Mouse (Mus musculus) hindbrain, postnatal 0 days (tissue): ENCODE data around the gene Dennd2c. TPM values are rescaled to one million over a fixed set of nuclear protein-coding genes. Genes with fewer than 3 reads are reported as not detected.

Experiments
- ATAC-seq: fragments of 200-750 bp; cut with Nextera tagmentation; 2 replicates; pipeline ENCODE4 v1.8.0; 2017; ENCODE audit warnings: mild to moderate bottlenecking, moderate TSS enrichment, moderate library complexity
- DNase-seq: peaks from one replicate; pipeline ENCODE4 v3.0.0-alpha.2; 2015; ENCODE audit warnings: low spot score
- H3K27ac ChIP-seq: fragments of 300-500 bp; sonication (generic); 2 replicates; pipeline ENCODE4 v1.5.1; 2014; ENCODE audit warnings: mild to moderate bottlenecking
- H3K27me3 ChIP-seq: fragments of 300-500 bp; sonication (generic); 2 replicates; pipeline ENCODE4 v1.6.1; 2014; ENCODE audit warnings: low read length, mixed read lengths; ENCODE audit not compliant: insufficient read depth
- H3K36me3 ChIP-seq: fragments of 300-500 bp; sonication (generic); 2 replicates; pipeline ENCODE4 v1.6.1; 2014; ENCODE audit warnings: low read length, mixed read lengths; ENCODE audit not compliant: insufficient read depth
- H3K4me1 ChIP-seq: fragments of 300-500 bp; sonication (generic); 2 replicates; pipeline ENCODE4 v1.6.1; 2014; ENCODE audit warnings: antibody characterized with exemption, low read length, mixed read lengths; ENCODE audit not compliant: insufficient read depth
- H3K4me2 ChIP-seq: fragments of 300-500 bp; sonication (generic); 2 replicates; pipeline ENCODE4 v1.6.1; 2014; ENCODE audit warnings: low read depth, mild to moderate bottlenecking, low read length, moderate library complexity, mixed read lengths
- H3K4me3 ChIP-seq: fragments of 300-500 bp; sonication (generic); 2 replicates; pipeline ENCODE4 v1.5.1; 2014; ENCODE audit warnings: low read length
- H3K9ac ChIP-seq: fragments of 300-500 bp; sonication (generic); replicated peaks from 2 replicates; pipeline ENCODE4 v1.6.1; 2014; ENCODE audit warnings: mild to moderate bottlenecking, low read length, moderate library complexity, mixed read lengths
- H3K9me3 ChIP-seq: fragments of 300-500 bp; sonication (generic); 2 replicates; pipeline ENCODE4 v1.6.1; 2016; ENCODE audit warnings: low read length, mixed read lengths
- CTCF ChIP-seq: IDR thresholded peaks from 2 replicates; pipeline ENCODE4 v1.5.1; 2016; ENCODE audit warnings: antibody characterized with exemption, control low read depth, low read depth
- WGBS: fragments of 180-500 bp; shearing (Covaris S2); extraction: QIAGEN DNeasy Blood & Tissue Kit; methylation state at CpG from one replicate; pipeline ENCODE4 v1.1.7; 2014; 5-methylcytosine and 5-hydroxymethylcytosine counted together
- polyA plus RNA-seq: library from polyadenylated mRNA; unstranded; fragments of >200 nt; fragmentation: Nextera tagmentation; extraction: Ambion mirVana; gene quantifications from 2 replicates; pipeline ENCODE4 v1.2.1, GENCODE M21; 2015
- total RNA-seq: library from RNA; depleted of rRNA; stranded (reverse); fragments of >200 nt; gene quantifications from 2 replicates; pipeline ENCODE4 v1.2.3, GENCODE M21; 2014

Dennd2c gene
- total and polyA plus RNA-seq, 2 experiments from 2014 or later: 0.79 to 0.94 TPM

DNA sequence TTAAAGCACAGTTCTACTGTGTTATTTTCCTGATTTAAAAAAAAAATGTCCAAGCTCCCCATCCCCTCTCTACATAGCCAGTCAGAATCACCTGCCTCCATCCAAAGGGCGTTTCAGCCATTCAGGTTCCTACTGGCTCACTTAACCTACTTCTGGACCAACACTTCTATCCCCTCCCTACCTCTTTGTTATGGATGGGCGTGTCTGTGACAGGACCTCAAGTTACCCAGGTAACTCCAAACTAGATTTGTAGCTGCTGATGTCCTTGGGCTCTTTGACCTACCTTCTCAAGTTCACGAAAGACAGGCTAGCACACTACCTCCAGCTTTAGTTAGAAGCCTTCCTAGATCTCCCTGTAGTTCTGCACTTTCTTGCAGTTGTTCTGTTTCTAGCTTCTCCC lies 16.4 kb upstream of the Dennd2c start:
- no peaks in the 10 kb centered on the region for H3K27me3 ChIP-seq
- TF ChIP-seq CTCF: no peak
- no peak overlapping the region for H3K4me2 ChIP-seq
- H3K9ac ChIP-seq: no peak overlapping the region
- ATAC-seq: no peak
- no peaks in the 10 kb centered on the region for H3K9me3 ChIP-seq
- WGBS: 74% methylated on average over 3 of the region's 3 CpGs
- H3K4me3 ChIP-seq: no peak overlapping the region
- H3K27ac ChIP-seq: no peak overlapping the region
- no peak for DNase-seq
- H3K36me3 ChIP-seq: no peaks in the 10 kb centered on the region
- H3K4me1 ChIP-seq: no peaks in the 10 kb centered on the region

- DNase-seq: no peak
Measured at GRCm38 (mm10) chr3:103091753-103092152, 10.7 kb upstream of the Dennd2c start.

DNA sequence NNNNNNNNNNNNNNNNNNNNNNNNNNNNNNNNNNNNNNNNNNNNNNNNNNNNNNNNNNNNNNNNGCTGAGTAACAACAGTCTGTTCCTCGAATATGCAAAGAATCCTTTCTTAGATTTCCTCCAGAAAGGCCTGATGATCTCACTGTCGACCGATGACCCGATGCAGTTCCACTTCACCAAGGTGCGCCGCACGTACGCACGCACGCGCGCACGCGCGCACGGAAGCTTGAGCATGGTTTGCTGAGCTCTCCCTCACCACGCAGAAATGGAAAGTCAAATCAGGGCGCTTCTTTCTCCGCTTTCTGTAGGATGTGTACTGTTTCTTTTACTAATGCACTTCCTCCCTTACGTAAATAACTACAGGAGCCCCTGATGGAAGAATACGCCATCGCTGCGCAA lies 3.7 kb upstream of the Dennd2c start:
- Histone ChIP-seq H3K9ac (no peak overlapping the region), H3K36me3 (no peaks in the 10 kb centered on the region), H3K4me3 (no peak overlapping the region), H3K9me3 (no peaks in the 10 kb centered on the region), H3K4me1 (peaks cover 3% of the 10 kb centered on the region; the same call in 1 of the 2 replicates), H3K4me2 (no peak overlapping the region), H3K27me3 (no peaks in the 10 kb centered on the region), H3K27ac (no peak overlapping the region)
- DNase-seq: no peak
- ATAC-seq: no peak
- no peak for TF ChIP-seq CTCF
- 83% methylated on average over 23 of the region's 23 CpGs for WGBS

More at GRCm38 (mm10) chr3:103091753-103092152, 10.7 kb upstream of the Dennd2c start:
- Histone ChIP-seq H3K9ac (no peak overlapping the region), H3K27ac (no peak overlapping the region), H3K4me3 (no peak overlapping the region), H3K4me2 (no peak overlapping the region), H3K27me3 (no peaks in the 10 kb centered on the region), H3K36me3 (no peaks in the 10 kb centered on the region), H3K9me3 (no peaks in the 10 kb centered on the region), H3K4me1 (no peaks in the 10 kb centered on the region)
- 100% methylated on average over 2 of the region's 2 CpGs for WGBS
- no peak for ATAC-seq
- no peak for TF ChIP-seq CTCF

- 83% methylated on average over 6 of the region's 6 CpGs for WGBS
- ATAC-seq (no peak), DNase-seq (no peak)
- H3K4me2 ChIP-seq: no peak overlapping the region
- no peak overlapping the region for H3K27ac ChIP-seq
- no peak overlapping the region for H3K4me3 ChIP-seq
- peaks cover 3% of the 10 kb centered on the region; the same call in 1 of the 2 replicates for H3K4me1 ChIP-seq
- H3K9ac ChIP-seq: no peak overlapping the region
- no peaks in the 10 kb centered on the region for H3K27me3 ChIP-seq
- H3K36me3 ChIP-seq: no peaks in the 10 kb centered on the region
- no peaks in the 10 kb centered on the region for H3K9me3 ChIP-seq
- TF ChIP-seq CTCF: peak; percentile 24; the same call in 1 of the 2 replicates
Measured at GRCm38 (mm10) chr3:103099667-103100066, 2.7 kb upstream of the Dennd2c start.

DNA sequence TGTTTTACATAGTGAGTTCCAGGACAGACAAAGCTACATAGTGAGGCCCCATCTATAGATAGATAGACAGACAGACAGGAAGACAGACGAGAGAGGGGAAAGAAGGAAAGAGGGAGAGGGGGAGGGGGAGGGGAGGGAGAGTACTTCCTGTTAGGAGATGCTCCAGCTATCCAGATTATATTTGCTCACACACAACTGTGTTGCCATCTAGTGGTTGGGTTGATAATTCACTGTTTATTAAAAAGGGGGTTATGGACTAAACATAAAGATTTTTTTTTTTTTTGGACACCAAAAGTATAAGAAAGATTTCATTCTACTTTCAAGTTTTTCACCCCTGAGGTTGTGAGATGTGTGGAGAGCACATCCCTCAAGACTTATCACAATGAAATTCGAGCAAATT lies 1.7 kb upstream of the Dennd2c start:
- no peaks in the 10 kb centered on the region for H3K9me3 ChIP-seq
- no peaks in the 10 kb centered on the region for H3K27me3 ChIP-seq
- ATAC-seq (no peak), DNase-seq (no peak)
- peaks cover 3% of the 10 kb centered on the region; the same call in 1 of the 2 replicates for H3K4me1 ChIP-seq
- no peak overlapping the region for H3K4me3 ChIP-seq
- 0 out of 2 replicates have a peak, but pooled peaks have one; percentile 10 for TF ChIP-seq CTCF
- no peaks in the 10 kb centered on the region for H3K36me3 ChIP-seq
- H3K27ac ChIP-seq: no peak overlapping the region
- H3K9ac ChIP-seq: no peak overlapping the region
- WGBS: 72% methylated on average over 2 of the region's 2 CpGs
- H3K4me2 ChIP-seq: no peak overlapping the region

DNA sequence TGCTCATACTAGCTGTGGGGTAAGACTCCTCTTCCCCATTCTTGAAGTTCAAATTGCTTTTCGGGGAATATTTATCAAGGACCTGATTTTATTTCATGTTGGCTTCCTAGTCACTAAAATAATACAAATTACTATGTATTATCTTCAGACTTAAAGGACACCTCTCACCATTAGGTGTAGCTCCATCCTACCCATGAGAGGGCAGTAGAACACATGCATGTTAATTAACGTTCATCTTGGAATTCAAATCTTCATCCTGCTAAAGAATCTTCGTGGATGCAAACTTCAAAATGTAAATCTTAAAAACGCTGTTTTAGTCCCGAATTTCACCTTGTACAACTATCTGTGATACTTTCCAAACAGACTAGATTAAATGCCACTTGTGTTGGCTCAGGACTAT lies 1.2 kb upstream of the Dennd2c start:
- WGBS: 66% methylated on average over 5 of the region's 5 CpGs
- TF ChIP-seq CTCF: peak; percentile 44

GRCm38 (mm10) chr3:103101909-103102308 lies 495 bp upstream of the Dennd2c start:
- WGBS: 1% methylated on average over 14 of the region's 14 CpGs
- ATAC-seq: peak; percentile 35
- Histone ChIP-seq H3K9ac (peak overlapping the region; percentile 47), H3K4me2 (peak overlapping the region; percentile 84), H3K4me1 (peaks cover 3% of the 10 kb centered on the region; the same call in 1 of the 2 replicates), H3K4me3 (peak overlapping the region; percentile 63), H3K9me3 (no peaks in the 10 kb centered on the region), H3K36me3 (no peaks in the 10 kb centered on the region), H3K27me3 (no peaks in the 10 kb centered on the region), H3K27ac (no peak overlapping the region)
- TF ChIP-seq CTCF: no peak
- no peak for DNase-seq

More for the DNA sequence above, 1.2 kb upstream of the Dennd2c start:
- no peak for ATAC-seq
- Histone ChIP-seq H3K4me1 (peaks cover 3% of the 10 kb centered on the region; the same call in 1 of the 2 replicates), H3K36me3 (no peaks in the 10 kb centered on the region), H3K27me3 (no peaks in the 10 kb centered on the region), H3K27ac (no peak overlapping the region), H3K4me3 (no peak overlapping the region), H3K9ac (no peak overlapping the region), H3K4me2 (no peak overlapping the region), H3K9me3 (no peaks in the 10 kb centered on the region)
- no peak for DNase-seq
